Mouse (Mus musculus): Measurements from ENCODE around the gene Gas6.

DNA sequence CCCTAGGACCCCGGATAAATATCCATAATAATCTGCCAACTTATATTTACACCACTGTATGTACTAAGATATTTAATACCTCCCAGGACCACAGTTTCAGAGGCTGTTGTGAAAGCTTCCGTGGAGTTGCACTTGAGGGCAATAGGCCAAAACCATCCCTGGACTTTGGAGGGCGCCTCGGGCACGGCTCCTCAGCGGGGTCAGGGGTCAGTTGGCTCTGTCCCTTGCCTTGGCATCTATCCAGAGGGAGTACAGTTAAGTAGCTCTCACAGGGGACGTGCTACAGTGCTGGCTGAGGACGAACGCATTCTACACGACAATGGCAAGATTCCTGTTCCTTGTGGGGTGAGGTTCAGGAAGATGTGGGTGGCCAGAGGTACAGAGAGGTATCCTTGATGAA is 31.9 kb downstream of the Gas6 start:
- no peak for TF ChIP-seq CTCF (IDR thresholded peaks at IDR 0.05; ENCODE audit: extremely low read depth, insufficient read depth, insufficient read length, insufficient replicate concordance)
- no peak for TF ChIP-seq POLR2A (IDR thresholded peaks at IDR 0.05; ENCODE audit: low read depth, low read length)

Measured in spleen, adult 2 months (tissue).